Mouse (Mus musculus) midbrain, embryonic 14.5 days (tissue): ENCODE measurements at regions not wholly inside any gene's neighbourhood (a gene's known extent, or its start where the extent isn't known, plus 50 kb on each side); places are given as distances from the start of the nearest gene placed in this dataset.

Source experiments
- ATAC-seq: fragments of 200-750 bp; cut with Nextera tagmentation; 2 replicates; pipeline ENCODE4 v1.8.0; 2017; ENCODE audit warnings: moderate number of reproducible peaks, moderate library complexity; ENCODE audit not compliant: low FRiP score, low TSS enrichment
- DNase-seq: peaks from one replicate; pipeline ENCODE4 v3.0.0-alpha.2; 2015
- H3K27ac ChIP-seq: fragments of 300-500 bp; sonication (generic); replicated peaks from 2 replicates; pipeline ENCODE4 v1.5.1; 2014; ENCODE audit warnings: mild to moderate bottlenecking, low read depth, low read length, moderate library complexity
- H3K27me3 ChIP-seq: fragments of 300-500 bp; sonication (generic); 2 replicates; pipeline ENCODE4 v1.6.1; 2014; ENCODE audit warnings: low read length, control low read depth, mixed read lengths; ENCODE audit not compliant: control insufficient read depth, insufficient read depth
- H3K36me3 ChIP-seq: fragments of 300-500 bp; sonication (generic); 2 replicates; pipeline ENCODE4 v1.6.1; 2014; ENCODE audit warnings: low read length, control low read depth; ENCODE audit not compliant: control insufficient read depth, insufficient read depth
- H3K4me1 ChIP-seq: fragments of 300-500 bp; sonication (generic); 2 replicates; pipeline ENCODE4 v1.6.1; 2014; ENCODE audit warnings: mild to moderate bottlenecking, antibody characterized with exemption, low read length, control low read depth; ENCODE audit not compliant: control insufficient read depth, insufficient read depth
- H3K4me2 ChIP-seq: fragments of 300-500 bp; sonication (generic); 2 replicates; pipeline ENCODE4 v1.6.1; 2014; ENCODE audit warnings: mild to moderate bottlenecking, low read length, moderate library complexity
- H3K4me3 ChIP-seq: fragments of 300-500 bp; sonication (generic); replicated peaks from 2 replicates; pipeline ENCODE4 v1.5.1; 2014; ENCODE audit warnings: low read depth, low read length
- H3K9ac ChIP-seq: fragments of 300-500 bp; sonication (generic); replicated peaks from 2 replicates; pipeline ENCODE4 v1.6.1; 2014; ENCODE audit warnings: mild to moderate bottlenecking, low read length, moderate library complexity
- H3K9me3 ChIP-seq: fragments of 300-500 bp; sonication (generic); 2 replicates; pipeline ENCODE4 v1.6.1; 2016; ENCODE audit warnings: low read length, control low read depth, mixed read lengths; ENCODE audit not compliant: control insufficient read depth
- WGBS: fragments of 180-500 bp; shearing (Covaris S2); extraction: QIAGEN DNeasy Blood & Tissue Kit; methylation state at CpG from one replicate; pipeline ENCODE4 v1.1.7; 2014; 5-methylcytosine and 5-hydroxymethylcytosine counted together

- H3K4me2 ChIP-seq: no peak overlapping the region
- WGBS: 79% methylated on average over 4 of the region's 4 CpGs
- no peak overlapping the region for H3K27ac ChIP-seq
- no peaks in the 10 kb centered on the region for H3K36me3 ChIP-seq
- no peaks in the 10 kb centered on the region for H3K4me1 ChIP-seq
- H3K9me3 ChIP-seq: no peaks in the 10 kb centered on the region
- no peak for ATAC-seq
- DNase-seq: no peak
- H3K4me3 ChIP-seq: no peak overlapping the region
- H3K9ac ChIP-seq: no peak overlapping the region
- H3K27me3 ChIP-seq: no peaks in the 10 kb centered on the region
Measured at GRCm38 (mm10) chr12:118432703-118433102, 131.5 kb upstream of the Sp4 start.

DNA sequence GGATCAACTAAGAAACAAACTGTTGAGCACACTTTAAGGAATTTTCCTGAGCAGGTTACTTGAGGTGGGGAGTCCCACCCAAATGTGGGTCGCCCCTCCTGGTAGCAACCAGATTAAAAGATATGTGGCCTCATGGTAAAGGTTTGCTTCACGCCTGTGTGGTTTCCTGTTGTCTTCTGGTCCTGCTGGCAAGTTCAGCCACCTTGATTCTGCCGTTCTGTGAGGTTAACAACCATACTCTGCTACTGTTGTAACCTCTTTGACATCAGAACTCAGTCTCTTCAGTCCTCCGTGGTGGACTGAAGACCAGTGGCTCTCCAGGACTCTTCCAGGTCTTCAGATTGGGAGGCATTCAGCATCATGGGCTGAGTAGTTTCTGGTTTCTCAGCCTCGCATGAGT lies 127.1 kb upstream of the Sp4 start:
- 84% methylated on average over 5 of the region's 5 CpGs for WGBS
- DNase-seq: no peak
- ATAC-seq: no peak

DNA sequence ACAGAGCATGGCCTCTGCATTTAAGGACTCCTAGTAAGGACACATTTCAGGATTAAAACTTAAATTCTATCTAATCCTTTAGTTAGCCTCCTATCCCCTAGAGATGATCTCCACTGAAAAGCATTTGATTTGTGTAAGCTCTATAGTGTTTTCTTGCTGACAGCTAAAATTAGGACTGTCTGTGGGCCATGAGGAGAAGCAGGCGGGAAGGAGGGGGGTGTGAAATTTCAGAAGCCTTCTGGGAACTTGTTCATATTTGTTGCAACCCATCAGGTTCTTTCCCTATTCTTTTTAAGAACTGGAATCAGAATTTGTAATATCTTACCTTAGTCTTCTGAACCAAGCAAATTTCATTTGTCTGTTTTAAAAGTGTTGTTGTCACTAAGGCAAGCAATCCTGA lies 114.7 kb upstream of the Sp4 start:
- DNase-seq (no peak), ATAC-seq (no peak)
- Histone ChIP-seq H3K4me2 (no peak overlapping the region), H3K27ac (no peak overlapping the region), H3K4me1 (no peaks in the 10 kb centered on the region), H3K9ac (no peak overlapping the region), H3K27me3 (no peaks in the 10 kb centered on the region), H3K4me3 (no peak overlapping the region), H3K36me3 (no peaks in the 10 kb centered on the region), H3K9me3 (no peaks in the 10 kb centered on the region)
- WGBS: 76% methylated on average over 1 of the region's 1 CpGs

More for the DNA sequence above, 127.1 kb upstream of the Sp4 start:
- H3K4me3 ChIP-seq: no peak overlapping the region
- no peak overlapping the region for H3K4me2 ChIP-seq
- no peak overlapping the region for H3K9ac ChIP-seq
- H3K4me1 ChIP-seq: no peaks in the 10 kb centered on the region
- no peaks in the 10 kb centered on the region for H3K36me3 ChIP-seq
- no peaks in the 10 kb centered on the region for H3K9me3 ChIP-seq
- H3K27ac ChIP-seq: no peak overlapping the region
- no peaks in the 10 kb centered on the region for H3K27me3 ChIP-seq

- ATAC-seq: no peak
- H3K9ac ChIP-seq: no peak overlapping the region
- H3K9me3 ChIP-seq: 0 out of 2 replicates have a peak, but pooled peaks cover 2% of the 10 kb centered on the region
- H3K36me3 ChIP-seq: no peaks in the 10 kb centered on the region
- H3K4me3 ChIP-seq: no peak overlapping the region
- no peaks in the 10 kb centered on the region for H3K27me3 ChIP-seq
- no peak for DNase-seq
- H3K4me2 ChIP-seq: no peak overlapping the region
- no peaks in the 10 kb centered on the region for H3K4me1 ChIP-seq
- H3K27ac ChIP-seq: no peak overlapping the region
- 77% methylated on average over 7 of the region's 7 CpGs for WGBS
Measured at GRCm38 (mm10) chr12:118411767-118412430, 110.7 kb upstream of the Sp4 start.

DNA sequence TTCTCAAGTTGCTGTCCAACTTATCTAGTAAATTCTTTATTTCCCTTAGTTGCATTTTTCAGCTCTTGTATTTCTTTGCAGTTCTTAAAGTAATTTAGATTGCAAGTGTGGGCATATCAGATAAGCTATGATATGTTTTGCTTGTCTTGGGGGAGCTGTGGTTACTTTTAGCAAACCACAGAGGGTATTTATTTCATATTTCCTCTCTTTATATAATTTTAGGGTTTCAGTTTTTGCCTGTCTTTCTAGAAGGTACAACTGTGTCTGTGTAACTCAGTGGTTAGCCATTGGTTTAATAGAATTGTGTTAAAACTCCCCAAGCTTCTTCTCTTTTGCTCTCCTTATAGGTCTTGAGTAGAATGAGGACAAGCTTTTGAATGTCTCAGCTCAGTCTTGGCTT lies 109.7 kb upstream of the Sp4 start:
- ATAC-seq (no peak), DNase-seq (no peak)
- H3K4me3 ChIP-seq: no peak overlapping the region
- H3K4me1 ChIP-seq: no peaks in the 10 kb centered on the region
- H3K9me3 ChIP-seq: 0 out of 2 replicates have a peak, but pooled peaks cover 2% of the 10 kb centered on the region
- H3K27me3 ChIP-seq: no peaks in the 10 kb centered on the region
- H3K27ac ChIP-seq: no peak overlapping the region
- no peak overlapping the region for H3K9ac ChIP-seq
- no peak overlapping the region for H3K4me2 ChIP-seq
- no peaks in the 10 kb centered on the region for H3K36me3 ChIP-seq

DNA sequence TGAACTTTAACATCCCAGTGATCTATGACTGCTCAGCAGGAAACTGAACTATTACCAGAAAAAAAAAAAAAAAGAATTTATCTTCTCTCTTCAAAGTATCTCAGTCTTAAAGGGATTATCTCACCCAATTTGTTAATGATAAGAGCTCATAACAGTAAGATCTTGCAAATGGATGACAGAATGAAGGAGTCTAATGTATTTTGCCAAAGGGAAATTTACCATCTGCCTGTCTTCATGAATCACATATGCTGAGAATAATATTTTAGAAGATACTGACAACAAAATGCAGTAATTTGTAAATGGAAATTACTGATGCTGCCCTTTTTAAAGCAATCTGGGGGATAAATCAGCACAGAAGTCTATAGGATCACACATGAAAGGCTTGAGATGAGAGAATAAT lies 103.9 kb upstream of the Sp4 start:
- DNase-seq: no peak
- H3K9ac ChIP-seq: no peak overlapping the region
- no peak overlapping the region for H3K4me2 ChIP-seq
- H3K4me3 ChIP-seq: no peak overlapping the region
- 0 out of 2 replicates have a peak, but pooled peaks cover 2% of the 10 kb centered on the region for H3K9me3 ChIP-seq
- H3K27me3 ChIP-seq: no peaks in the 10 kb centered on the region
- no peak overlapping the region for H3K27ac ChIP-seq
- ATAC-seq: no peak
- H3K36me3 ChIP-seq: no peaks in the 10 kb centered on the region
- H3K4me1 ChIP-seq: no peaks in the 10 kb centered on the region

GRCm38 (mm10) chr12:118404171-118404570 lies 102.9 kb upstream of the Sp4 start:
- DNase-seq (no peak), ATAC-seq (no peak)
- WGBS: 64% methylated on average over 5 of the region's 5 CpGs
- Histone ChIP-seq H3K27me3 (no peaks in the 10 kb centered on the region), H3K4me1 (no peaks in the 10 kb centered on the region), H3K4me3 (no peak overlapping the region), H3K9ac (no peak overlapping the region), H3K36me3 (no peaks in the 10 kb centered on the region), H3K27ac (no peak overlapping the region), H3K4me2 (no peak overlapping the region), H3K9me3 (no peaks in the 10 kb centered on the region)

- no peak for ATAC-seq
- WGBS: 89% methylated on average over 4 of the region's 4 CpGs
- H3K9me3 ChIP-seq: no peaks in the 10 kb centered on the region
Measured at GRCm38 (mm10) chr12:118403519-118404087, 102.4 kb upstream of the Sp4 start.

DNA sequence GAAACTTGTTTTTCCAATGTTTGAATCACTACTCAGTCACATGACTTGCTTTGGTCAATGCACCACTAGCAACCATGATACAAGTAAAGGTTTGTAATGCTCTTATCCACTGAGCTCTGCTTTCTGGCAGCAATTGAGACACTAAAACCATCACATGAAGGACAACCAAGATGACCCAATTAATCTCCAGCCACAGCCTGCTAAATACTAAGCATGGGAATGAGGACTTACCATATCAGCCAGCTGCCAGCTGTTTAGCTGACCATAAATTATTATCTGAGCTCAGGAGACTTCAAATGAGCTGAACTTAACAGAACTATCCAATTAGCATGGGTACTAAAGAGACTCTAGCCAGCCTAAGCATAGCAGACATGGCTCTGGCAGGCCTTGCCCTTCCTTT lies 100.1 kb upstream of the Sp4 start:
- no peaks in the 10 kb centered on the region for H3K36me3 ChIP-seq
- no peak overlapping the region for H3K27ac ChIP-seq
- ATAC-seq (no peak), DNase-seq (no peak)
- H3K4me1 ChIP-seq: no peaks in the 10 kb centered on the region
- no peaks in the 10 kb centered on the region for H3K27me3 ChIP-seq
- no peak overlapping the region for H3K9ac ChIP-seq
- no peak overlapping the region for H3K4me3 ChIP-seq
- H3K4me2 ChIP-seq: no peak overlapping the region
- no peaks in the 10 kb centered on the region for H3K9me3 ChIP-seq

More at GRCm38 (mm10) chr12:118403519-118404087, 102.4 kb upstream of the Sp4 start:
- no peak for DNase-seq
- no peak overlapping the region for H3K9ac ChIP-seq
- H3K4me1 ChIP-seq: no peaks in the 10 kb centered on the region
- H3K4me2 ChIP-seq: no peak overlapping the region
- H3K27ac ChIP-seq: no peak overlapping the region
- H3K4me3 ChIP-seq: no peak overlapping the region
- H3K27me3 ChIP-seq: no peaks in the 10 kb centered on the region
- H3K36me3 ChIP-seq: no peaks in the 10 kb centered on the region
